Mouse (Mus musculus): ENCODE data around the gene Plin5. TPM values are rescaled to one million over a fixed set of nuclear protein-coding genes. Genes with fewer than 3 reads are reported as not detected.

The Plin5 gene
- 10 to 100 TPM; 61.6 to 67.6 TPM for total RNA-seq (2021)

GRCm38 (mm10) chr17:56117251-56117710, at the start of gene Plin5:
Gene Plin5, minus strand, starts transcription at chr17:56117596.
- DNase-seq = peak; percentile 87

- DNase-seq = no peak
Observed at GRCm38 (mm10) chr17:56165671-56166070, 48.3 kb upstream of the Plin5 start.

GRCm38 (mm10) chr17:56164510-56164909, 47.1 kb upstream of the Plin5 start:
- no peak for DNase-seq

- no peak for DNase-seq
Observed at GRCm38 (mm10) chr17:56163523-56164102, 46.2 kb upstream of the Plin5 start.

- DNase-seq = peak; percentile 97
Observed at GRCm38 (mm10) chr17:56162231-56162774, 44.9 kb upstream of the Plin5 start, which contains the start of gene Tnfaip8l1. Gene Tnfaip8l1, plus strand, starts transcription at chr17:56162477.

- peak; percentile 81 for DNase-seq
Observed at GRCm38 (mm10) chr17:56159729-56160128, 42.3 kb upstream of the Plin5 start.

- DNase-seq = peak; percentile 70
Observed at GRCm38 (mm10) chr17:56153643-56154042, 36.2 kb upstream of the Plin5 start.

- DNase-seq = no peak
Observed at GRCm38 (mm10) chr17:56149897-56150296, 32.5 kb upstream of the Plin5 start.

GRCm38 (mm10) chr17:56148790-56149618, 31.6 kb upstream of the Plin5 start:
- no peak for DNase-seq

GRCm38 (mm10) chr17:56148280-56148679, 30.9 kb upstream of the Plin5 start:
- DNase-seq = no peak

GRCm38 (mm10) chr17:56147420-56147819, 30.0 kb upstream of the Plin5 start:
- no peak for DNase-seq

- DNase-seq = no peak
Observed at GRCm38 (mm10) chr17:56146131-56146530, 28.7 kb upstream of the Plin5 start.

- DNase-seq = no peak
Observed at GRCm38 (mm10) chr17:56144546-56144945, 27.1 kb upstream of the Plin5 start.

GRCm38 (mm10) chr17:56141702-56142605, 24.6 kb upstream of the Plin5 start:
- peak; percentile 54 for DNase-seq

GRCm38 (mm10) chr17:56139858-56140595, 22.6 kb upstream of the Plin5 start, which contains the start of gene Sema6b:
Gene Sema6b, minus strand, starts transcription at chr17:56140343.
- peak; percentile 79 for DNase-seq

GRCm38 (mm10) chr17:56139355-56139754, 22.0 kb upstream of the Plin5 start:
- DNase-seq = no peak

GRCm38 (mm10) chr17:56137839-56138613, 20.6 kb upstream of the Plin5 start:
- DNase-seq = no peak

- no peak for DNase-seq
Observed at GRCm38 (mm10) chr17:56136558-56136957, 19.2 kb upstream of the Plin5 start.

GRCm38 (mm10) chr17:56134463-56134971, 17.1 kb upstream of the Plin5 start:
- DNase-seq = peak; percentile 81

Measured in heart, postnatal 4 days (tissue).